Mouse (Mus musculus): Measurements from ENCODE around the gene Poc1a. TPM values are rescaled to one million over a fixed set of nuclear protein-coding genes. Genes with fewer than 3 reads are reported as not detected.
A peak's percentile ranks its signal among the peaks of the same experiment; 100 is the strongest.

Poc1a gene
- polyA plus RNA-seq, 1 experiment: 14.9 TPM

- WGBS: under 1% methylated on average over 72 of the region's 72 CpGs
- Histone ChIP-seq H3K4me3 (ENCODE audit: low read depth, low read length) (peak overlapping the region; percentile 71), H3K27ac (ENCODE audit: insufficient read depth, low read depth, low read length) (peak overlapping the region; percentile 19; the same call in 1 of the 2 replicates), H3K4me1 (ENCODE audit: control insufficient read depth, insufficient read depth, insufficient read length, low read length) (peaks cover 16% of the 10 kb centered on the region), H3K27me3 (ENCODE audit: control insufficient read depth, insufficient read depth, low read length) (no peaks in the 10 kb centered on the region), H3K36me3 (ENCODE audit: control insufficient read depth, insufficient read depth, low read length) (peaks cover 4% of the 10 kb centered on the region; the same call in 1 of the 2 replicates)
- no peak for TF ChIP-seq CTCF (IDR thresholded peaks at IDR 0.05; ENCODE audit: extremely low read depth, insufficient read length, insufficient replicate concordance, low read depth, low read length)
- TF ChIP-seq POLR2A (IDR thresholded peaks at IDR 0.05; ENCODE audit: low read depth, low read length): 0 out of 2 replicates have a peak, but pooled peaks have one; percentile 4
These were observed 88.1 kb downstream of the Poc1a start for GRCm38 (mm10) chr9:106368831-106369501.

- H3K36me3 ChIP-seq (ENCODE audit: control insufficient read depth, insufficient read depth, low read length): peaks cover 5% of the 10 kb centered on the region; the same call in 1 of the 2 replicates
- 20% methylated on average over 11 of the region's 11 CpGs for WGBS
These were observed 89.1 kb downstream of the Poc1a start for GRCm38 (mm10) chr9:106369801-106370485.

GRCm38 (mm10) chr9:106370620-106371383 lies 89.9 kb downstream of the Poc1a start:
- H3K4me1 ChIP-seq (ENCODE audit: control insufficient read depth, insufficient read depth, insufficient read length, low read length): peaks cover 16% of the 10 kb centered on the region
- TF ChIP-seq POLR2A (IDR thresholded peaks at IDR 0.05; ENCODE audit: low read depth, low read length): no peak
- 85% methylated on average over 30 of the region's 30 CpGs for WGBS
- H3K4me3 ChIP-seq (ENCODE audit: low read depth, low read length): peak overlapping the region; percentile 33; the same call in 1 of the 2 replicates
- peak overlapping the region; percentile 41; the same call in 1 of the 2 replicates for H3K27ac ChIP-seq (ENCODE audit: insufficient read depth, low read depth, low read length)
- no peaks in the 10 kb centered on the region for H3K27me3 ChIP-seq (ENCODE audit: control insufficient read depth, insufficient read depth, low read length)
- peaks cover 5% of the 10 kb centered on the region; the same call in 1 of the 2 replicates for H3K36me3 ChIP-seq (ENCODE audit: control insufficient read depth, insufficient read depth, low read length)

More at GRCm38 (mm10) chr9:106369801-106370485, 89.1 kb downstream of the Poc1a start:
- Histone ChIP-seq H3K27ac (ENCODE audit: insufficient read depth, low read depth, low read length) (peak overlapping the region; percentile 19; the same call in 1 of the 2 replicates), H3K27me3 (ENCODE audit: control insufficient read depth, insufficient read depth, low read length) (no peaks in the 10 kb centered on the region), H3K4me1 (ENCODE audit: control insufficient read depth, insufficient read depth, insufficient read length, low read length) (peaks cover 16% of the 10 kb centered on the region), H3K4me3 (ENCODE audit: low read depth, low read length) (peak overlapping the region; percentile 71)
- TF ChIP-seq CTCF (IDR thresholded peaks at IDR 0.05; ENCODE audit: extremely low read depth, insufficient read length, insufficient replicate concordance, low read depth, low read length): no peak
- no peak for TF ChIP-seq POLR2A (IDR thresholded peaks at IDR 0.05; ENCODE audit: low read depth, low read length)

GRCm38 (mm10) chr9:106371384-106371671 lies 90.5 kb downstream of the Poc1a start:
- Histone ChIP-seq H3K4me3 (ENCODE audit: low read depth, low read length) (peak overlapping the region; percentile 33), H3K27me3 (ENCODE audit: control insufficient read depth, insufficient read depth, low read length) (no peaks in the 10 kb centered on the region), H3K4me1 (ENCODE audit: control insufficient read depth, insufficient read depth, insufficient read length, low read length) (peaks cover 16% of the 10 kb centered on the region), H3K36me3 (ENCODE audit: control insufficient read depth, insufficient read depth, low read length) (peaks cover 5% of the 10 kb centered on the region; the same call in 1 of the 2 replicates), H3K27ac (ENCODE audit: insufficient read depth, low read depth, low read length) (peak overlapping the region; percentile 41)
- whole genome bisulfite sequencing: 70% methylated on average over 6 of the region's 6 CpGs
- TF ChIP-seq CTCF (IDR thresholded peaks at IDR 0.05; ENCODE audit: extremely low read depth, insufficient read length, insufficient replicate concordance, low read depth, low read length) (no peak), POLR2A (IDR thresholded peaks at IDR 0.05; ENCODE audit: low read depth, low read length) (no peak)

- H3K36me3 ChIP-seq (ENCODE audit: control insufficient read depth, insufficient read depth, low read length): peaks cover 5% of the 10 kb centered on the region; the same call in 1 of the 2 replicates
- H3K27me3 ChIP-seq (ENCODE audit: control insufficient read depth, insufficient read depth, low read length): no peaks in the 10 kb centered on the region
- H3K4me1 ChIP-seq (ENCODE audit: control insufficient read depth, insufficient read depth, insufficient read length, low read length): peaks cover 16% of the 10 kb centered on the region
- 49% methylated on average over 6 of the region's 6 CpGs for WGBS
- TF ChIP-seq POLR2A (IDR thresholded peaks at IDR 0.05; ENCODE audit: low read depth, low read length) (no peak), CTCF (IDR thresholded peaks at IDR 0.05; ENCODE audit: extremely low read depth, insufficient read length, insufficient replicate concordance, low read depth, low read length) (no peak)
- H3K4me3 ChIP-seq (ENCODE audit: low read depth, low read length): peak overlapping the region; percentile 33
- peak overlapping the region; percentile 47 for H3K27ac ChIP-seq (ENCODE audit: insufficient read depth, low read depth, low read length)
These were observed 90.9 kb downstream of the Poc1a start for GRCm38 (mm10) chr9:106371776-106372175.

GRCm38 (mm10) chr9:106372431-106373412 lies 91.9 kb downstream of the Poc1a start:
- Histone ChIP-seq H3K27ac (ENCODE audit: insufficient read depth, low read depth, low read length) (peak overlapping the region; percentile 47; the same call in 1 of the 2 replicates), H3K27me3 (ENCODE audit: control insufficient read depth, insufficient read depth, low read length) (no peaks in the 10 kb centered on the region), H3K36me3 (ENCODE audit: control insufficient read depth, insufficient read depth, low read length) (peaks cover 9% of the 10 kb centered on the region), H3K4me3 (ENCODE audit: low read depth, low read length) (peak overlapping the region; percentile 6; the same call in 1 of the 2 replicates), H3K4me1 (ENCODE audit: control insufficient read depth, insufficient read depth, insufficient read length, low read length) (peaks cover 16% of the 10 kb centered on the region)
- WGBS: 84% methylated on average over 11 of the region's 11 CpGs
- TF ChIP-seq CTCF (IDR thresholded peaks at IDR 0.05; ENCODE audit: extremely low read depth, insufficient read length, insufficient replicate concordance, low read depth, low read length): no peak
- TF ChIP-seq POLR2A (IDR thresholded peaks at IDR 0.05; ENCODE audit: low read depth, low read length): no peak

All from small intestine, adult 2 months (tissue).